Mouse (Mus musculus) intestine, embryonic 16.5 days (tissue): ENCODE measurements at regions not wholly inside any gene's neighbourhood (a gene's known extent, or its start where the extent isn't known, plus 50 kb on each side); places are given as distances from the start of the nearest gene placed in this dataset.

Experiments used
- ATAC-seq: fragments of 200-750 bp; cut with Nextera tagmentation; 2 replicates; pipeline ENCODE4 v1.8.0; 2017; ENCODE audit warnings: moderate TSS enrichment, moderate library complexity
- H3K27ac ChIP-seq: fragments of 300-500 bp; sonication (generic); 2 replicates; pipeline ENCODE4 v1.5.1; 2014; ENCODE audit warnings: mild to moderate bottlenecking, low read length
- H3K27me3 ChIP-seq: fragments of 300-500 bp; sonication (generic); replicated peaks from 2 replicates; pipeline ENCODE4 v1.6.1; 2014; ENCODE audit warnings: low read length, control low read depth, mixed read lengths; ENCODE audit not compliant: control insufficient read depth, insufficient read depth
- H3K36me3 ChIP-seq: fragments of 300-500 bp; sonication (generic); 2 replicates; pipeline ENCODE4 v1.6.1; 2014; ENCODE audit warnings: low read length, control low read depth; ENCODE audit not compliant: control insufficient read depth, insufficient read depth
- H3K4me1 ChIP-seq: fragments of 300-500 bp; sonication (generic); 2 replicates; pipeline ENCODE4 v1.6.1; 2014; ENCODE audit warnings: low read length, control low read depth, mixed read lengths; ENCODE audit not compliant: control insufficient read depth, insufficient read depth
- H3K4me2 ChIP-seq: fragments of 300-500 bp; sonication (generic); 2 replicates; pipeline ENCODE4 v1.6.1; 2014; ENCODE audit warnings: low read depth, low read length, control low read depth
- H3K4me3 ChIP-seq: fragments of 300-500 bp; sonication (generic); 2 replicates; pipeline ENCODE4 v1.5.1; 2014; ENCODE audit warnings: mild to moderate bottlenecking, low read length
- H3K9ac ChIP-seq: fragments of 300-500 bp; sonication (generic); 2 replicates; pipeline ENCODE4 v1.6.1; 2014; ENCODE audit warnings: low read depth, low read length
- H3K9me3 ChIP-seq: fragments of 300-500 bp; sonication (generic); 2 replicates; pipeline ENCODE4 v1.6.1; 2016; ENCODE audit warnings: low read length, control low read depth; ENCODE audit not compliant: control insufficient read depth
- WGBS: fragments of 180-500 bp; shearing (Covaris S2); extraction: QIAGEN DNeasy Blood & Tissue Kit; methylation state at CpG from one replicate; pipeline ENCODE4 v1.1.7; 2014; 5-methylcytosine and 5-hydroxymethylcytosine counted together

GRCm38 (mm10) chr9:115681841-115682240 lies 227.4 kb upstream of the Gadl1 start:
- 58% methylated on average over 9 of the region's 9 CpGs for WGBS
- ATAC-seq: no peak
- Histone ChIP-seq H3K9me3 (no peaks in the 10 kb centered on the region), H3K9ac (no peak overlapping the region), H3K4me2 (no peak overlapping the region), H3K27ac (no peak overlapping the region), H3K36me3 (no peaks in the 10 kb centered on the region), H3K4me1 (no peaks in the 10 kb centered on the region), H3K4me3 (no peak overlapping the region), H3K27me3 (no peaks in the 10 kb centered on the region)

GRCm38 (mm10) chr9:115683951-115684350 lies 225.3 kb upstream of the Gadl1 start:
- no peak for ATAC-seq
- H3K36me3 ChIP-seq: no peaks in the 10 kb centered on the region
- H3K9me3 ChIP-seq: no peaks in the 10 kb centered on the region
- no peak overlapping the region for H3K9ac ChIP-seq
- H3K27me3 ChIP-seq: no peaks in the 10 kb centered on the region
- H3K27ac ChIP-seq: no peak overlapping the region
- H3K4me1 ChIP-seq: no peaks in the 10 kb centered on the region
- no peak overlapping the region for H3K4me2 ChIP-seq
- no peak overlapping the region for H3K4me3 ChIP-seq

- H3K27ac ChIP-seq: no peak overlapping the region
- no peaks in the 10 kb centered on the region for H3K27me3 ChIP-seq
- ATAC-seq: no peak
- H3K9me3 ChIP-seq: no peaks in the 10 kb centered on the region
- no peak overlapping the region for H3K4me3 ChIP-seq
- H3K9ac ChIP-seq: no peak overlapping the region
- 80% methylated on average over 5 of the region's 5 CpGs for WGBS
- no peaks in the 10 kb centered on the region for H3K36me3 ChIP-seq
- H3K4me1 ChIP-seq: no peaks in the 10 kb centered on the region
- no peak overlapping the region for H3K4me2 ChIP-seq
Measured at GRCm38 (mm10) chr9:115686605-115687004, 222.7 kb upstream of the Gadl1 start.

GRCm38 (mm10) chr9:115692837-115693236 lies 216.4 kb upstream of the Gadl1 start:
- H3K4me2 ChIP-seq: no peak overlapping the region
- no peaks in the 10 kb centered on the region for H3K36me3 ChIP-seq
- ATAC-seq: no peak
- H3K9ac ChIP-seq: no peak overlapping the region
- WGBS: 60% methylated on average over 2 of the region's 2 CpGs
- H3K9me3 ChIP-seq: no peaks in the 10 kb centered on the region
- H3K27ac ChIP-seq: no peak overlapping the region
- no peaks in the 10 kb centered on the region for H3K4me1 ChIP-seq
- H3K4me3 ChIP-seq: no peak overlapping the region
- no peaks in the 10 kb centered on the region for H3K27me3 ChIP-seq

GRCm38 (mm10) chr9:115703791-115704190 lies 205.5 kb upstream of the Gadl1 start:
- Histone ChIP-seq H3K27me3 (no peaks in the 10 kb centered on the region), H3K4me2 (no peak overlapping the region), H3K4me1 (no peaks in the 10 kb centered on the region), H3K9me3 (no peaks in the 10 kb centered on the region), H3K36me3 (no peaks in the 10 kb centered on the region), H3K9ac (no peak overlapping the region), H3K4me3 (no peak overlapping the region), H3K27ac (no peak overlapping the region)
- ATAC-seq: no peak
- WGBS: 93% methylated on average over 7 of the region's 7 CpGs

- H3K9ac ChIP-seq: no peak overlapping the region
- H3K27ac ChIP-seq: no peak overlapping the region
- H3K4me3 ChIP-seq: no peak overlapping the region
- ATAC-seq: peak; percentile 58; the same call in 1 of the 2 replicates
- no peaks in the 10 kb centered on the region for H3K9me3 ChIP-seq
- WGBS: 34% methylated on average over 9 of the region's 9 CpGs
- H3K36me3 ChIP-seq: no peaks in the 10 kb centered on the region
- no peaks in the 10 kb centered on the region for H3K4me1 ChIP-seq
- H3K4me2 ChIP-seq: no peak overlapping the region
- H3K27me3 ChIP-seq: no peaks in the 10 kb centered on the region
Measured at GRCm38 (mm10) chr9:115704249-115704648, 205.0 kb upstream of the Gadl1 start.

- Histone ChIP-seq H3K4me2 (no peak overlapping the region), H3K4me1 (no peaks in the 10 kb centered on the region), H3K27me3 (no peaks in the 10 kb centered on the region), H3K36me3 (no peaks in the 10 kb centered on the region), H3K27ac (no peak overlapping the region), H3K9ac (no peak overlapping the region), H3K9me3 (no peaks in the 10 kb centered on the region), H3K4me3 (no peak overlapping the region)
- WGBS: 87% methylated on average over 6 of the region's 6 CpGs
- no peak for ATAC-seq
Measured at GRCm38 (mm10) chr9:115705761-115706160, 203.5 kb upstream of the Gadl1 start.

- H3K4me1 ChIP-seq: no peaks in the 10 kb centered on the region
Measured at GRCm38 (mm10) chr9:115708199-115708934, 200.9 kb upstream of the Gadl1 start.

GRCm38 (mm10) chr9:115710039-115710739 lies 199.1 kb upstream of the Gadl1 start:
- WGBS: 82% methylated on average over 14 of the region's 14 CpGs
- Histone ChIP-seq H3K27ac (no peak overlapping the region), H3K4me3 (no peak overlapping the region), H3K9ac (no peak overlapping the region), H3K4me1 (no peaks in the 10 kb centered on the region), H3K4me2 (no peak overlapping the region), H3K9me3 (no peaks in the 10 kb centered on the region), H3K36me3 (no peaks in the 10 kb centered on the region), H3K27me3 (no peaks in the 10 kb centered on the region)
- ATAC-seq: no peak

More at GRCm38 (mm10) chr9:115708199-115708934, 200.9 kb upstream of the Gadl1 start:
- Histone ChIP-seq H3K9ac (no peak overlapping the region; the same call in 1 of the 2 replicates), H3K27ac (0 out of 2 replicates have a peak overlapping the region, but pooled peaks have one; percentile 19), H3K27me3 (no peaks in the 10 kb centered on the region), H3K9me3 (no peaks in the 10 kb centered on the region), H3K4me2 (no peak overlapping the region), H3K4me3 (no peak overlapping the region), H3K36me3 (no peaks in the 10 kb centered on the region)
- 26% methylated on average over 8 of the region's 8 CpGs for WGBS
- ATAC-seq: peak; percentile 85
